Mouse (Mus musculus) thymus, postnatal 36 days (tissue): ENCODE data around the gene Ubald1.

Source experiments
- DNase-seq, 2 experiments: peaks; one replicate each; pipeline ENCODE4 v3.0.0; 2022; ENCODE audit warnings: mixed read lengths in 2 of 2

Gene Ubald1

GRCm38 (mm10) chr16:4880136-4880825, at the start of gene Ubald1:
Gene Ubald1, minus strand, starts transcription at chr16:4880315.
- DNase-seq: peak; percentile 93 to 96

GRCm38 (mm10) chr16:4928474-4928873, 48.4 kb upstream of the Ubald1 start:
- DNase-seq: no peak

- DNase-seq: no peak
Observed at GRCm38 (mm10) chr16:4927967-4928366, 47.9 kb upstream of the Ubald1 start.

GRCm38 (mm10) chr16:4923996-4924395, 43.9 kb upstream of the Ubald1 start:
- DNase-seq: no peak

GRCm38 (mm10) chr16:4922481-4922880, 42.4 kb upstream of the Ubald1 start:
- DNase-seq: peak; percentile 44 to 61

GRCm38 (mm10) chr16:4920556-4920955, 40.4 kb upstream of the Ubald1 start:
- no peak for DNase-seq

GRCm38 (mm10) chr16:4916608-4917007, 36.5 kb upstream of the Ubald1 start:
- no peak for DNase-seq

GRCm38 (mm10) chr16:4915931-4916330, 35.8 kb upstream of the Ubald1 start:
- no peak for DNase-seq

- peak; percentile 70 to 80 for DNase-seq
Observed at GRCm38 (mm10) chr16:4913783-4914735, 33.9 kb upstream of the Ubald1 start.

- no peak for DNase-seq
Observed at GRCm38 (mm10) chr16:4912907-4913782, 33.0 kb upstream of the Ubald1 start.

GRCm38 (mm10) chr16:4912074-4912648, 32.0 kb upstream of the Ubald1 start:
- no peak for DNase-seq

GRCm38 (mm10) chr16:4910758-4911157, 30.6 kb upstream of the Ubald1 start:
- DNase-seq: no peak

GRCm38 (mm10) chr16:4909745-4910144, 29.6 kb upstream of the Ubald1 start:
- DNase-seq: no peak

- no peak for DNase-seq
Observed at GRCm38 (mm10) chr16:4907972-4908371, 27.9 kb upstream of the Ubald1 start.

GRCm38 (mm10) chr16:4907386-4907785, 27.3 kb upstream of the Ubald1 start:
- DNase-seq: no peak

GRCm38 (mm10) chr16:4906559-4906958, 26.4 kb upstream of the Ubald1 start:
- no peak for DNase-seq

- DNase-seq: no peak
Observed at GRCm38 (mm10) chr16:4905591-4905990, 25.5 kb upstream of the Ubald1 start.

- no peak for DNase-seq
Observed at GRCm38 (mm10) chr16:4904878-4905277, 24.8 kb upstream of the Ubald1 start.

GRCm38 (mm10) chr16:4903491-4904102, 23.5 kb upstream of the Ubald1 start:
- DNase-seq: no peak

GRCm38 (mm10) chr16:4902390-4902789, 22.3 kb upstream of the Ubald1 start:
- DNase-seq: no peak

GRCm38 (mm10) chr16:4901167-4901566, 21.1 kb upstream of the Ubald1 start:
- DNase-seq: no peak

- DNase-seq: no peak
Observed at GRCm38 (mm10) chr16:4899711-4900110, 19.6 kb upstream of the Ubald1 start.
